Mouse (Mus musculus) brown adipose tissue, adult 24 weeks (tissue): ENCODE data around the gene Taf12. TPM values are rescaled to one million over a fixed set of nuclear protein-coding genes. Genes with fewer than 3 reads are reported as not detected.
"Not testable (repeated sequence)": the region's sequence is repeated elsewhere in the genome, so short reads cannot be mapped to it uniquely, and the experiment has no call there.

ENCODE experiments used
- H3K27ac ChIP-seq: fragments of 200-500 bp; replicated peaks from 2 replicates; pipeline ENCODE4 v1.5.1; 2012; ENCODE audit warnings: low read depth, mild to moderate bottlenecking, low read length
- H3K4me1 ChIP-seq: fragments of 200-500 bp; 2 replicates; pipeline ENCODE4 v1.6.1; 2012; ENCODE audit warnings: low read length, mixed read lengths; ENCODE audit not compliant: control insufficient read depth, insufficient read depth, insufficient read length
- H3K4me3 ChIP-seq: fragments of 200-500 bp; 2 replicates; pipeline ENCODE4 v1.5.1; 2012; ENCODE audit warnings: low read depth, mild to moderate bottlenecking, low read length, moderate library complexity; ENCODE audit not compliant: insufficient read depth
- polyA plus RNA-seq: library from polyadenylated mRNA; stranded (reverse); fragments of >200 nt; gene quantifications from 2 replicates; pipeline ENCODE4 v1.2.4, GENCODE M21; 2012; ENCODE audit not compliant: missing spikeins, insufficient read depth, insufficient read length

The Taf12 gene
- polyA plus RNA-seq, 1 experiment, result 25.0 TPM

DNA sequence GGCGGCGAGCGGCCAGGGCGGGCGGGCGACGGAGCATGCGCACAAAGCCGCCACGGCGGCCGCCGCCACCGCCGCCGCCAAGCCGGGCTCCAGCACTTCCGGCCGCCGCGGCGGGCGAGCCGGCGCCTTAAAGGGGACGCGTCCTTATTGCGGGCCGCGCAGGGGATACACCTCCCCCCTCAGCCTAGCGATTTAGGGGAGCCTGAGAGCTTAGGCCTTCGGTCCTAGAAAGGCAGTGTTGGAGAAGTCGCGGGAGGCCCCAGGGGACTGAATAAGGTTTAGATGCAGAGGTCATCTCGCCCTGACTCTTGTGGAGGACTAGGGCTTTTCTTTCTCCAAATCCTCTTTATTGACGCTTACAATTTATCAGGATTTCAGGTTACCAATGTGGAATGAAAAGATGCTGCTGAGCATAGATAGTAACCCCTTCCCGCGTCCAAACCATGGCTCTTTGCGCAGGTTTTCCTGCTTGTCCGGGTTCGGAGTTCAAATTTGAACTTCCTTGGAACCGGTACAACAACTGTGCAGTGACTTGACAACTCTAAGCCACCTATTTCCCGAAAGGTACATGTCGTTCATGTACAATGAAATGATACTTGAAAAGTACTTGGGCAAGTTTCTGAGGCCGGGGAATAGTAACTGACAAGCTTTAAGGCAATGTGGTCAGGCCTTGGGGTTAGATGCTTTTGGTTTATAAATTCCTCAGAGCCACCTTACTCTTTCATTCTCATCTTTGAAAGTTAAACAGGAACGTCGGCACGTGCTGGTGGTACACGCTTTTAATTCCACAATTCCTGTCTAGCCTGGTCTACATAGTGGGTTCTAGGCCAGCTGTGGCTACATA lies 12.4 kb upstream of the Taf12 start, which contains the start of gene Gmeb1:
Gene Gmeb1 (minus strand): TSS at position 89 of the 844 bp plus-strand sequence.
- Histone ChIP-seq H3K27ac (peak within 1 kb of the TSS; percentile 99), H3K4me1 (peaks cover 14% of the 10 kb centered on the region), H3K4me3 (peak within 1 kb of the TSS; percentile 99)

DNA sequence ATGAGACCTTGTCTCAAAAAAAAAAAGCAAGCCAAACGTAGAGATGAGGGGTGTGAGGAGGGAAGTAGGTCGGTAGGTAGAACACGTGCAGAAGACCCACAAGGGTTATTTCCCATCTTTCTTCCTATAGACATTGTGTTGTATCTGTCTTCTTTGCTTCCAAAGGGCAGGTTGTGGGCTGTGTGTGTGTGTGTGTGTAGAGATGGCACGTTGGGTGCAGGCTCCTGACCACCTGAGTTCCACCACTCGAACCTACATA lies 11.9 kb upstream of the Taf12 start:
- H3K4me3 ChIP-seq, result peak overlapping the region; percentile 99; the same call in 1 of the 2 replicates
- H3K4me1 ChIP-seq, result peaks cover 14% of the 10 kb centered on the region
- peak overlapping the region; percentile 99 for H3K27ac ChIP-seq

GRCm38 (mm10) chr4:132263313-132263712 lies 10.9 kb upstream of the Taf12 start:
- Histone ChIP-seq H3K4me3 (no peak overlapping the region), H3K27ac (no peak overlapping the region), H3K4me1 (peaks cover 14% of the 10 kb centered on the region)

DNA sequence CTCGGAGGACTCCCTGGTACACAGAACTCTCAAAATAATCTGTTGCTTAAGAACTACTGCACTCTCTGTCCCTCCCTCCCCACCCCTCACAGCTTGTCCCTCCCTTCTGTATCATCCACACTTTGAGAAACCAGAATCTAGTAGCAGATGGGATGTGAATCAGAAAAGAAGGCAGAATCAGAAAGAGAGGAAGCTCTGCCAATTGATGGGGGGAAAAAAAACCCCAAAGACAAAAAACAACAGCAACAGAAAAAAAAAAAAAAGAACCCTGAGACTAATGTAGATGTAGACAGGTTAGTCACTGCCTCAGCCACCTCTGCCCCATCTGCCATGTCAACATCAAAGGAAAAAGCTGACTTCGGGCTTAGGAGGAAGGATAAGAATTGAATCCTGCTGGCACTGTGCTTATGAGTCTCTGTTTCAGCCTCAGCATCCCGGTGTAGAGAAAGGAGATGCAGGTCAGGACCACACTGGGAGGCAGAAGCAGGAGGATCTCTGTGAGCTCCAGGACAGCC lies 7.3 kb upstream of the Taf12 start:
- H3K4me1 ChIP-seq, result peaks cover 5% of the 10 kb centered on the region; the same call in 1 of the 2 replicates
- no peak overlapping the region for H3K27ac ChIP-seq
- H3K4me3 ChIP-seq, result no peak overlapping the region

DNA sequence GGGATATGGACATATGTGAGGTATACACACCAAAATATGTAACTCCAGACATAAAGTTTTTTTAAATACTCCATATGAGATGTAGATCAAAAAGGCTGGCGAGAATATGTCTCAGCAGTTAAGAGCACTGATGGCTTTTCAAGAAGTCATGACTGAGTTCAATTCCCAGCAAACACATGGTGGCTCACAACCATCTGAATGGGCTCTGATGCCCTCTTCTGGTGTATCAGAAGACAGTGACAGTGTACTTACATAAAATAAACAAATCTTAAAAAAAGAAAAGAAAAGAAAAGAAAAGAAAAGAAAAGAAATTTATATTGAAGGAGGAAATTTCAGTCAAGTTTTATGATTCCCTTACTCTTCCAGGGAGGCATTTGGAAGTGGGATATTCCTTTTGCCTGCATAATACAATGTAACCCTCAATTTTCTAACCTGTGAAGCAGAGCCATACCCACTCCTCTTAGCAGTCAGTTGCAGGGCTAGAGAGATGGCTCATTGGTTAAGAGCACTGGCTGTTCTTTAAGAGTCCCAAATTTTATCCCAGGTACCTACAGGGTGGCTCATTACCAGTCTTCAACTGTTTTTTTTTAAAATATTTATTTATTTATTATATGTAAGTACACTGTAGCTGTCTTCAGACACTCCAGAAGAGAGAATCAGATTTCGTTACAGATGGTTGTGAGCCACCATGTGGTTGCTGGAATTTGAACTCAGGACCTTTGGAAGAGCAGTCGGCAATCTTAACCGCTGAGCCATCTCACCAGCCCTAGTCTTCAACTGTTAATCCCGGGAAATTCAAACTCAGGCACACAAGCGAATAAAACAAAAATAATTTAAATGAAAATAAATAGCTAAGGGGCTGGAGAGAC lies 5.1 kb upstream of the Taf12 start:
- H3K4me1 ChIP-seq, result no peaks in the 10 kb centered on the region
- no peak overlapping the region for H3K27ac ChIP-seq
- no peak overlapping the region for H3K4me3 ChIP-seq

DNA sequence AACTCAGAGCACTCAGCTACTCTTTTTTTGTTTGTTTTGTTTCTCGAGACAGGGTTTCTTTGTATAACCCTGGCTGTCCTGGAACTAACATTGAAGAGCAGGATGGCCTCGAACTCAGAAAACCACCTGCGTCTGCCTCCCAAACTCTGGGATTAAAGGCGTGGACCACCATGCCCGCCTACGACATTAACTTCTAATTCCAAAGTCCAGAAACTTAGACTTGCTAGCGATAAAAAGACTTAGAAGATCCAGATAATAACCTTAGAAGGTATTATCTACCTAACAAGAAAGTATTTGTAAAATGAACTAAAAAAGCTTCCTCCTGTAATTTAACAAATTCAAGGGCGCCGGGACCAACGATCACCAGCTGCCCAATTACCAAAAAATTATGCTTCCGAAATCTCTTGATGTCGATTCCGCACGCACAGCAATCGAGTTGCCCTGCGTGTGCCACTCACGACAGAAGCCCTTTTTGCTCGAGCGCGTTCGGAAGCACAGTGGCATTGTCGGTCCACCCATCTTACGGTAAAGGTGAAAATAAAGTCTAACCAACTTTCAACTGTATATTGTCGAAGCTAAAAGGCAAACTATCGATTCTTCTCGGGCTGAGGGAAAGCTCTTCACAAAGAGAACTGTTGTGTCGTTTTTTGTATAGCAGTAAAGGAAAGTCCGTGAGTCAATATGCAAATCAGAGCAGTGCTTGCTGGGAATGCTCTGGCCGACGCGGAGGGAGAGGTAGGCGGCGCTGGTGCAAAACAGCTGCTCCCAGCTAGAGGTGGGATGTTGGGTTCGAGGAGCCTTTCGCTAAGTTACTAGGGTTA lies 4.2 kb upstream of the Taf12 start:
- Histone ChIP-seq H3K4me1 (no peaks in the 10 kb centered on the region), H3K27ac (peak overlapping the region; percentile 97), H3K4me3 (peak overlapping the region; percentile 52)

GRCm38 (mm10) chr4:132273166-132273565 lies 1.0 kb upstream of the Taf12 start:
- H3K4me3 ChIP-seq, result no peak overlapping the region
- no peak overlapping the region for H3K27ac ChIP-seq
- H3K4me1 ChIP-seq, result no peaks in the 10 kb centered on the region; the same call in 1 of the 2 replicates

- Histone ChIP-seq H3K4me3 (no peak overlapping the region), H3K4me1 (no peaks in the 10 kb centered on the region; the same call in 1 of the 2 replicates), H3K27ac (no peak overlapping the region)
Observed at GRCm38 (mm10) chr4:132275949-132276348, 1.8 kb downstream of the Taf12 start.

DNA sequence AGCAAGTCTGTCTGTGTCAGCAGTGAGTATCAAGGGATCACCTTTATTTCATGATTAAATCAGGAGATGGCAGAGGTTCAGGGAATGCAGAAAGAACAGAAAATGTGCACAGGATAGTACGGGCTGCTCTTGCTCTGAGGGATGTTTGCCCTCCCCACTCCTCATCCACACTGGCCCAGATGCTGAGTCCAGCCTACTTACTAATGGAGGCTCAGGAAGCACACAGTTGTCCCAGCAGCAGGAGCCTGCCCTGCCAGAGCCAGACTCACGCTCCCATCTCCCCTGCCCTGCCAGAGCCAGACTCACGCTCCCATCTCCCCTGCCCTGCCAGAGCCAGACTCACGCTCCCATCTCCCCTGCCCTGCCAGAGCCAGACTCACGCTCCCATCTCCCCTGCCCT lies 14.7 kb downstream of the Taf12 start:
- H3K4me1 ChIP-seq, H3K4me3 ChIP-seq, H3K27ac ChIP-seq: not testable (repeated sequence)

GRCm38 (mm10) chr4:132291056-132291455 lies 16.9 kb downstream of the Taf12 start:
- Histone ChIP-seq H3K4me3 (no peak overlapping the region), H3K4me1 (no peaks in the 10 kb centered on the region), H3K27ac (no peak overlapping the region)

DNA sequence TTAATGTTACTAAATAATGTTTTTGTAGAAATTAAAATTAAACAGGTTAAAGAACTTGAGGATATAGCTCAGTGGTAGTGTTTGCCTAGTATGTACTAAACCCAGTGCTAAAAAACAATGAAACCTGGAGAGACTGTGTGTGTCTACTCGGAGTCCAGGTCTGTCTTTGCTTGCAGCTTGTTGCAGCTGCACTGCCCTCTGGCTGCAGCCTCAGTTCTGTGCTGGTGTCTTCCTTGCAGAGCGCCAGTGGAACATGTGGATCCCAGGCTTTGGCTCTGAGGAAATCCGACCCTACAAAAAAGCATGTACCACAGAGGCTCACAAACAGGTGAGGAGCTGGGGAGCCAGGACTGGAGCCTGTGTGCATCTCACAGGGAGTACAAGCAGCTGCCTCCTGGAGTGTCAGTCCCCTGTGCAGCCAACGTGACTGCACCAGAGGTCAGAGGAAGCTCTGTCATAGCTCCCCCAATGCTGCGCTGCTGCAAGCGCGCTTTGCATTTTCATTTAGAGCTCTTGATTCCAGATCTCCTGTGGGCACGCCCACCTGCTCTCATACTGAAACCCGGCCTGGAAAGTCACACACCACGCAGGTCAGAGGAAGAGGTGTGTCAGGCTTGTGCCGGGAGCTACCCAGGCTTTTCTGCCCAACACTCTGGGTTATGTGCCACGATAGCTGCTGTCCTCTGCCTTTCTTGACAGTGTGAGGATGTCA lies 17.6 kb downstream of the Taf12 start:
- Histone ChIP-seq H3K27ac (no peak overlapping the region), H3K4me3 (no peak overlapping the region), H3K4me1 (no peaks in the 10 kb centered on the region)

DNA sequence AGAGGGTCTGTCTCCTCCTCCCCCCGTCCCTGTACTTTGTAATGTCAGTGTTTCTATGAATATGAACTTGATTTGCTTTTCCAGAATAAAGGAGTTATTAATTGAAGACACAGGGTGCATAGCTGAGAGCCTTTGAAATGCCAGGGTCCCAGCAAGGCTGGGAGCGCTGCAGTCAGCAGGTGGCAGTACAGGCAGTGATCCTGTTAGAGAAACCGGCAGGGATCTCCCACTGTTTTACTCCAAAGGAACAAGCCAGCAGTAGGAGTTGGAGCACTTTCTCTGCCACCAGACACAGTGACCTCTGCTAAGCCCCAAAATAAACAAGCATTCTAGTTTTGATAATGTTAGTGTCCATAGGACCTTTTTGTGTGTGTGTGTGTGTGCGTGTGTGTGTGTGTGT lies 18.8 kb downstream of the Taf12 start:
- Histone ChIP-seq H3K27ac (no peak overlapping the region), H3K4me1 (no peaks in the 10 kb centered on the region), H3K4me3 (no peak overlapping the region)

DNA sequence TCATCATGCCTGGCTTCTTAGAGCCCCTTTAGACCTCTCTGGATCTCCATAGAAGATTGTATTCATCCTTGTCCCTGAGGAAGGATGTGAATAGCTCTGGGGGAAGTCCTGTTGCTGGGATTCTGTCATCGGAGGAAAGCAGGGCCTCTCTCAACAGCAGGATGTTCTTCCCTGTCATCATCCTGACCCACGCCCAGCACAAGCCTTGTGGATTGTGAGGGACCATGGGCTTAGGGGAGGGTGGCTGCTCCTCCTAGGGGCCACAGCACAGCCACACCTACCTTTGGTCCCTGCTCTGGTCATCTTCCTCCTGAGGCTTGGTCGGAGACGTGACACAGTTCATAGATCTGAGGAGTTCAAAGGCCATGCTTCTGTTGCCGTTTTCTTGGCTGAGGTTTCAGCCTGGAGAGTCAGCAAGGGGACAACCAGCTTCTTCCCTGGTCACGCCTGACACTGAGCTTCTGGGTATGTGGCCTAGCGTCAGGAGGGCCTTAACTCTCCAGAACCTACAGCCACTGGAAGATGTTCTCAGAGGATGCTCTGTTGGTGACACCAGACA lies 19.6 kb downstream of the Taf12 start:
- no peak overlapping the region for H3K27ac ChIP-seq
- no peaks in the 10 kb centered on the region for H3K4me1 ChIP-seq
- no peak overlapping the region for H3K4me3 ChIP-seq
